Mouse (Mus musculus): ENCODE data around the gene Treml2. TPM values are rescaled to one million over a fixed set of nuclear protein-coding genes. Genes with fewer than 3 reads are reported as not detected.
A peak's percentile ranks its signal among the peaks of the same experiment; 100 is the strongest.

The Treml2 gene
- polyA plus RNA-seq, 1 experiment from 2014 or later = not detected

- peak; percentile 78 for ATAC-seq
- 24% methylated on average over 18 of the region's 18 CpGs for WGBS
Observed at GRCm38 (mm10) chr17:48280943-48281738, 18.2 kb upstream of the Treml2 start.

GRCm38 (mm10) chr17:48281739-48282085 lies 17.6 kb upstream of the Treml2 start:
- H3K36me3 ChIP-seq (ENCODE audit: control insufficient read depth, insufficient read depth) = no peaks in the 10 kb centered on the region
- no peak overlapping the region for H3K27ac ChIP-seq (ENCODE audit: low read length)
- H3K4me1 ChIP-seq (replicated peaks; ENCODE audit: control insufficient read depth, insufficient read depth, low read length) = peaks cover 10% of the 10 kb centered on the region
- H3K9ac ChIP-seq (replicated peaks; ENCODE audit: low read depth, low read length) = peak overlapping the region; percentile 49
- WGBS = 1% methylated on average over 3 of the region's 3 CpGs
- H3K27me3 ChIP-seq (replicated peaks; ENCODE audit: control insufficient read depth, insufficient read depth, low read length) = no peaks in the 10 kb centered on the region
- no peaks in the 10 kb centered on the region for H3K9me3 ChIP-seq (ENCODE audit: control insufficient read depth, low read length)
- peak overlapping the region; percentile 30 for H3K4me3 ChIP-seq (replicated peaks; ENCODE audit: low read length)
- peak; percentile 76 for ATAC-seq
- peak overlapping the region; percentile 56 for H3K4me2 ChIP-seq (ENCODE audit: low read length)

More at GRCm38 (mm10) chr17:48280943-48281738, 18.2 kb upstream of the Treml2 start:
- Histone ChIP-seq H3K4me1 (replicated peaks; ENCODE audit: control insufficient read depth, insufficient read depth, low read length) (peaks cover 10% of the 10 kb centered on the region), H3K27me3 (replicated peaks; ENCODE audit: control insufficient read depth, insufficient read depth, low read length) (no peaks in the 10 kb centered on the region), H3K36me3 (ENCODE audit: control insufficient read depth, insufficient read depth) (no peaks in the 10 kb centered on the region), H3K9ac (replicated peaks; ENCODE audit: low read depth, low read length) (peak overlapping the region; percentile 49), H3K4me3 (replicated peaks; ENCODE audit: low read length) (peak overlapping the region; percentile 30), H3K4me2 (ENCODE audit: low read length) (peak overlapping the region; percentile 56), H3K27ac (ENCODE audit: low read length) (no peak overlapping the region), H3K9me3 (ENCODE audit: control insufficient read depth, low read length) (no peaks in the 10 kb centered on the region)

- Histone ChIP-seq H3K9me3 (ENCODE audit: control insufficient read depth, low read length) (0 out of 2 replicates have a peak, but pooled peaks cover 2% of the 10 kb centered on the region), H3K4me1 (replicated peaks; ENCODE audit: control insufficient read depth, insufficient read depth, low read length) (peaks cover 3% of the 10 kb centered on the region; the same call in 1 of the 2 replicates), H3K9ac (replicated peaks; ENCODE audit: low read depth, low read length) (no peak overlapping the region), H3K4me2 (ENCODE audit: low read length) (no peak overlapping the region), H3K27me3 (replicated peaks; ENCODE audit: control insufficient read depth, insufficient read depth, low read length) (no peaks in the 10 kb centered on the region), H3K27ac (ENCODE audit: low read length) (no peak overlapping the region), H3K36me3 (ENCODE audit: control insufficient read depth, insufficient read depth) (no peaks in the 10 kb centered on the region), H3K4me3 (replicated peaks; ENCODE audit: low read length) (no peak overlapping the region)
- no peak for ATAC-seq
- WGBS = 61% methylated on average over 1 of the region's 1 CpGs
Observed at GRCm38 (mm10) chr17:48286765-48287164, 12.5 kb upstream of the Treml2 start.

- Histone ChIP-seq H3K36me3 (ENCODE audit: control insufficient read depth, insufficient read depth) (no peaks in the 10 kb centered on the region), H3K9ac (replicated peaks; ENCODE audit: low read depth, low read length) (no peak overlapping the region), H3K27ac (ENCODE audit: low read length) (no peak overlapping the region), H3K4me3 (replicated peaks; ENCODE audit: low read length) (no peak overlapping the region), H3K4me1 (replicated peaks; ENCODE audit: control insufficient read depth, insufficient read depth, low read length) (peaks cover 2% of the 10 kb centered on the region; the same call in 1 of the 2 replicates), H3K4me2 (ENCODE audit: low read length) (no peak overlapping the region), H3K9me3 (ENCODE audit: control insufficient read depth, low read length) (0 out of 2 replicates have a peak, but pooled peaks cover 2% of the 10 kb centered on the region), H3K27me3 (replicated peaks; ENCODE audit: control insufficient read depth, insufficient read depth, low read length) (no peaks in the 10 kb centered on the region)
- WGBS = 71% methylated on average over 2 of the region's 2 CpGs
- ATAC-seq = no peak
Observed at GRCm38 (mm10) chr17:48287276-48287675, 12.0 kb upstream of the Treml2 start.

DNA sequence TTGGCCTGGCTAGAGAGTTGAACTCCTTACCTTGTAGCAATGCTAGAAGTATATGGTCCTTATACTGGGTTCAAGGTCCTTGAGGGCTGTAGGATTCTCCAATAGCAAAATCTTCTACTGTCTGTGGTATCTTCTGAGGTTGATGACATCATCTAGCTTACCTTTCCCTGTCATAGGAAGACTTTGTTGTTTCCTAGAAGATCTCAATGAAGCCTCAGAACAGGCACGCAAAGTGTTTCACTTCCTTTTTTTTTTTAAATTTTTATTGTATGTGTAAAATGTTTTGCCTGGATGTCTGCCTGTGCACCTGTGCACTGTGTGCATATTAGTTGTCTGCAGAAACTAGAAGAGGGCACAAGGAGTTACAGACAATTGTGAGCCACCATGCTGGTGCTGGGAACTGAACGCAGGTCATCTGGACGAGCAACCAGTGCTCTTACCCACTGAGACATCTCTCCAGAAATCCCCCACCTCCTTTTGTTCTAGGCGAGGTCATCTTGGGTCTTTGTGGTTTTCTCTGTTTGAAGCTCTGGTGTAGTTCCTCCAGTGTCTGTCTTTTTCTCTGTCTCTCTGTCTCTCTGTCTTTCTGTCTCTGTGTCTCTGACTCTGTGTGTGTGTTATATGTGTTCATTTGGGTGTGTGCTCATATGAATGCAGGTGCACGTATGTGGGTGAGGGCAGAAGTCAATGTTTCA lies 5.7 kb upstream of the Treml2 start:
- 83% methylated on average over 5 of the region's 5 CpGs for WGBS
- Histone ChIP-seq H3K9ac (replicated peaks; ENCODE audit: low read depth, low read length) (no peak overlapping the region), H3K4me3 (replicated peaks; ENCODE audit: low read length) (no peak overlapping the region), H3K4me2 (ENCODE audit: low read length) (no peak overlapping the region), H3K9me3 (ENCODE audit: control insufficient read depth, low read length) (0 out of 2 replicates have a peak, but pooled peaks cover 2% of the 10 kb centered on the region), H3K4me1 (replicated peaks; ENCODE audit: control insufficient read depth, insufficient read depth, low read length) (no peaks in the 10 kb centered on the region), H3K27me3 (replicated peaks; ENCODE audit: control insufficient read depth, insufficient read depth, low read length) (no peaks in the 10 kb centered on the region), H3K36me3 (ENCODE audit: control insufficient read depth, insufficient read depth) (no peaks in the 10 kb centered on the region), H3K27ac (ENCODE audit: low read length) (no peak overlapping the region)
- no peak for ATAC-seq

GRCm38 (mm10) chr17:48299756-48300155 lies 458 bp downstream of the Treml2 start:
- H3K9ac ChIP-seq (replicated peaks; ENCODE audit: low read depth, low read length) = no peak overlapping the region
- H3K4me2 ChIP-seq (ENCODE audit: low read length) = no peak overlapping the region
- no peaks in the 10 kb centered on the region for H3K27me3 ChIP-seq (replicated peaks; ENCODE audit: control insufficient read depth, insufficient read depth, low read length)
- 60% methylated on average over 7 of the region's 7 CpGs for WGBS
- no peak for ATAC-seq
- no peaks in the 10 kb centered on the region for H3K9me3 ChIP-seq (ENCODE audit: control insufficient read depth, low read length)
- H3K4me3 ChIP-seq (replicated peaks; ENCODE audit: low read length) = no peak overlapping the region
- H3K4me1 ChIP-seq (replicated peaks; ENCODE audit: control insufficient read depth, insufficient read depth, low read length) = no peaks in the 10 kb centered on the region
- H3K36me3 ChIP-seq (ENCODE audit: control insufficient read depth, insufficient read depth) = no peaks in the 10 kb centered on the region
- H3K27ac ChIP-seq (ENCODE audit: low read length) = no peak overlapping the region

GRCm38 (mm10) chr17:48300199-48300598 lies 901 bp downstream of the Treml2 start:
- no peak overlapping the region for H3K4me3 ChIP-seq (replicated peaks; ENCODE audit: low read length)
- no peaks in the 10 kb centered on the region for H3K36me3 ChIP-seq (ENCODE audit: control insufficient read depth, insufficient read depth)
- no peak overlapping the region for H3K9ac ChIP-seq (replicated peaks; ENCODE audit: low read depth, low read length)
- H3K4me2 ChIP-seq (ENCODE audit: low read length) = no peak overlapping the region
- H3K27ac ChIP-seq (ENCODE audit: low read length) = no peak overlapping the region
- 76% methylated on average over 7 of the region's 7 CpGs for WGBS
- no peaks in the 10 kb centered on the region for H3K27me3 ChIP-seq (replicated peaks; ENCODE audit: control insufficient read depth, insufficient read depth, low read length)
- H3K9me3 ChIP-seq (ENCODE audit: control insufficient read depth, low read length) = no peaks in the 10 kb centered on the region
- H3K4me1 ChIP-seq (replicated peaks; ENCODE audit: control insufficient read depth, insufficient read depth, low read length) = no peaks in the 10 kb centered on the region
- no peak for ATAC-seq

GRCm38 (mm10) chr17:48300861-48301260 lies 1.6 kb downstream of the Treml2 start:
- ATAC-seq = no peak
- Histone ChIP-seq H3K4me2 (ENCODE audit: low read length) (no peak overlapping the region), H3K9me3 (ENCODE audit: control insufficient read depth, low read length) (no peaks in the 10 kb centered on the region), H3K27me3 (replicated peaks; ENCODE audit: control insufficient read depth, insufficient read depth, low read length) (no peaks in the 10 kb centered on the region), H3K4me1 (replicated peaks; ENCODE audit: control insufficient read depth, insufficient read depth, low read length) (no peaks in the 10 kb centered on the region), H3K27ac (ENCODE audit: low read length) (no peak overlapping the region), H3K9ac (replicated peaks; ENCODE audit: low read depth, low read length) (no peak overlapping the region), H3K36me3 (ENCODE audit: control insufficient read depth, insufficient read depth) (no peaks in the 10 kb centered on the region), H3K4me3 (replicated peaks; ENCODE audit: low read length) (no peak overlapping the region)
- WGBS = 83% methylated on average over 9 of the region's 9 CpGs

DNA sequence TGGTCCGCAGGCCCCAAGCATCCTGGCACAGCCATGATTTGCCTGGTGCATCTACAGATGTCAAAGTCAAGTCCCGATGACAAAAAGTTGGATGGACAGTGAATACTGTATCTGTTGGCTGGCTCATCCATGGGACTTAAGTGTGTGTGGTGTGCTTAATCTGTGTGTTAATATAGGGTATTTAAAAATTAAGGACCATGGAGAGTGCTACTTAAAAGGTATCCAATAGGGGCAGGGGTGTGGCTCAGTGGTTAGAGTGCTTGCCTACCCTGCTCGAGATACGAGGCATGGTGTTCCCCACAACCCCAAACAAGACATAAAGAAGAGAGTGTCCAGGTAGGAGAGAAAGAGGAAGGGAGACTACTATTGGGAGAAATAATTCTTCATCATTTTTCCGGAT lies 2.5 kb downstream of the Treml2 start:
- Histone ChIP-seq H3K36me3 (ENCODE audit: control insufficient read depth, insufficient read depth) (no peaks in the 10 kb centered on the region), H3K4me2 (ENCODE audit: low read length) (no peak overlapping the region), H3K4me1 (replicated peaks; ENCODE audit: control insufficient read depth, insufficient read depth, low read length) (no peaks in the 10 kb centered on the region), H3K27me3 (replicated peaks; ENCODE audit: control insufficient read depth, insufficient read depth, low read length) (no peaks in the 10 kb centered on the region), H3K9me3 (ENCODE audit: control insufficient read depth, low read length) (no peaks in the 10 kb centered on the region), H3K4me3 (replicated peaks; ENCODE audit: low read length) (no peak overlapping the region), H3K9ac (replicated peaks; ENCODE audit: low read depth, low read length) (no peak overlapping the region), H3K27ac (ENCODE audit: low read length) (no peak overlapping the region)
- 89% methylated on average over 5 of the region's 5 CpGs for WGBS
- ATAC-seq = no peak

Measured in forebrain, embryonic 16.5 days (tissue).